Mouse (Mus musculus) forelimb bud, embryonic 11.5 days (tissue): ENCODE measurements around the gene Tmeff2.
"Not testable (repeated sequence)": the region's sequence is repeated elsewhere in the genome, so short reads cannot be mapped to it uniquely, and the experiment has no call there.

Experiments
- DNase-seq: peaks from one replicate; pipeline ENCODE4 v3.0.0-alpha.2; 2012; ENCODE audit warnings: low read depth, low spot score

Gene Tmeff2

GRCm38 (mm10) chr1:50900386-50900785 lies at the start of gene Tmeff2:
Tmeff2 (plus strand) TSS chr1:50900647.
- DNase-seq: not testable (repeated sequence)

- no peak for DNase-seq
Measured at GRCm38 (mm10) chr1:50861515-50861914, 38.9 kb upstream of the Tmeff2 start.

GRCm38 (mm10) chr1:50897696-50898095 lies 2.8 kb upstream of the Tmeff2 start:
- no peak for DNase-seq

- no peak for DNase-seq
Measured at GRCm38 (mm10) chr1:50924838-50925355, 24.4 kb downstream of the Tmeff2 start.

GRCm38 (mm10) chr1:50925356-50925921 lies 25.0 kb downstream of the Tmeff2 start:
- no peak for DNase-seq

GRCm38 (mm10) chr1:50926374-50927060 lies 26.1 kb downstream of the Tmeff2 start:
- peak; percentile 17 for DNase-seq

- peak; percentile 85 for DNase-seq
Measured at GRCm38 (mm10) chr1:50927077-50927611, 26.7 kb downstream of the Tmeff2 start.

GRCm38 (mm10) chr1:50927679-50928187 lies 27.3 kb downstream of the Tmeff2 start:
- DNase-seq: peak; percentile 25

GRCm38 (mm10) chr1:50928776-50929175 lies 28.3 kb downstream of the Tmeff2 start:
- no peak for DNase-seq

GRCm38 (mm10) chr1:50935076-50935475 lies 34.6 kb downstream of the Tmeff2 start:
- no peak for DNase-seq

- DNase-seq: no peak
Measured at GRCm38 (mm10) chr1:50935484-50935883, 35.0 kb downstream of the Tmeff2 start.

- no peak for DNase-seq
Measured at GRCm38 (mm10) chr1:50940131-50941039, 39.9 kb downstream of the Tmeff2 start.

- no peak for DNase-seq
Measured at GRCm38 (mm10) chr1:50948575-50948974, 48.1 kb downstream of the Tmeff2 start.

GRCm38 (mm10) chr1:50958844-50959243 lies 58.4 kb downstream of the Tmeff2 start:
- DNase-seq: no peak

- DNase-seq: peak; percentile 73
Measured at GRCm38 (mm10) chr1:50961954-50962648, 61.7 kb downstream of the Tmeff2 start.

GRCm38 (mm10) chr1:50962649-50963000 lies 62.2 kb downstream of the Tmeff2 start:
- DNase-seq: no peak

- no peak for DNase-seq
Measured at GRCm38 (mm10) chr1:50969685-50970084, 69.2 kb downstream of the Tmeff2 start.

- DNase-seq: no peak
Measured at GRCm38 (mm10) chr1:50970853-50971252, 70.4 kb downstream of the Tmeff2 start.

GRCm38 (mm10) chr1:50972509-50973436 lies 72.3 kb downstream of the Tmeff2 start:
- peak; percentile 48 for DNase-seq
